Mouse (Mus musculus) fat pad, adult 2 months (tissue): ENCODE measurements around the gene Gtf2h1.

Experiments
- DNase-seq: peaks from one replicate; pipeline ENCODE4 v3.0.0-alpha.2; 2011; ENCODE audit warnings: low read depth, low spot score; ENCODE audit errors: extremely low read depth

The Gtf2h1 gene

DNA sequence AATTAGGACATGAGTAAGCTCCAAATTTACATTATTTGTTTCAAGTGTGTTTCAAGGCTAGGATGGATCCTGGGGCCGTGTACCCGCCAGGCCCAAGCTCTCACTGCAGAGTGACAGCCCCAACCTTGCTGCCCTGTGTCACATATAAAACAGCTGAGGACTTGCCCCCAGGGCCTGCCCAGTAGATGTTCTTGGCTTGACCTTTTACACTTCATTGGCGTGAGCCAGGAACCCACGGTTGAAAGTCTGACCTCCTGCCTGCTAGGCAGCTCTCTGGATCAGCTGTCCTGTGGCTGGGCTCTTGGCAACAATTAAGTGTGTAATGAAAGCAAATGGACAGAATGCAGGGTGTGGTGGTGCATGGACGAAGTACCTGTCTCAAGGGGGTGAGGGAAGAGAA is 53.4 kb downstream of the Gtf2h1 start:
- DNase-seq, result no peak

- no peak for DNase-seq
These were observed 55.1 kb downstream of the Gtf2h1 start for GRCm38 (mm10) chr7:46851026-46851425.

DNA sequence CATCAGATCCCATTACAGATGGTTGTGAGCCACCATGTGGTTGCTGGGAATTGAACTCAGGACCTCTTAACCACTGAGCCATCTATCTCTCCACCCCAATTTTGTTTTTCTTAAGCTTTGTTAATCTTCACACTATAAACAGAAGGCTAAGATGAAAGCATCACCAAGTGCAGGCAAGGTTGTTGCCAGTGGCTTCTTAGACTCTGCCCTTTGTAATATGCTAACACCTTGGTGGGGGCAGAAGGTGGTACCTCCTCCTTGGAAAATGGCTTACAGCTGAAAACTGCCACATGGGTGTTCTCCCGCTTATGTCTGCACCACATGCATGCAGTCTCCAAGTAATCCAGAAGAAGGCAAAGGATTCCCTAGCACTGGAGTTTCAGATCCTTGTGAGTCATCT is 56.8 kb downstream of the Gtf2h1 start:
- no peak for DNase-seq

DNA sequence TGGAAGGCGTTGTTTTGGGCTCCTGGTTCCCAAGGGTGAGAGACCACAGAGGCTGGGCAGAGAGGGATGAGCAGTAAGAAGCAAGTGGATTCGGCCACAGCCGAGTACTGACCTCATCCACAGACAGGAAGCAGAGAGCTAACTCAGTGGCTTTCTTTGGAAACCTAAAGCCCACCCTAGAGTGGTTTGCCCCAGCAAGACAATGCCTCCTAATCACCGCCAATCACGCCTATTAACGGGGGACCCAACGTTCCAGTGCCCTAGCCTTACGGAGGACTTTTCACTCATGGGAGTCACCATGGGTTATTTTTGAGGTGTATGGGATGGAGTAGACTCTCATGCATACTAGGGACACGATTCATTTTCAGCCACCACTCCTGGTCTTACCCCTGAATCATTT is 57.5 kb downstream of the Gtf2h1 start:
- no peak for DNase-seq

GRCm38 (mm10) chr7:46855866-46856560 is 60.1 kb downstream of the Gtf2h1 start:
- no peak for DNase-seq

DNA sequence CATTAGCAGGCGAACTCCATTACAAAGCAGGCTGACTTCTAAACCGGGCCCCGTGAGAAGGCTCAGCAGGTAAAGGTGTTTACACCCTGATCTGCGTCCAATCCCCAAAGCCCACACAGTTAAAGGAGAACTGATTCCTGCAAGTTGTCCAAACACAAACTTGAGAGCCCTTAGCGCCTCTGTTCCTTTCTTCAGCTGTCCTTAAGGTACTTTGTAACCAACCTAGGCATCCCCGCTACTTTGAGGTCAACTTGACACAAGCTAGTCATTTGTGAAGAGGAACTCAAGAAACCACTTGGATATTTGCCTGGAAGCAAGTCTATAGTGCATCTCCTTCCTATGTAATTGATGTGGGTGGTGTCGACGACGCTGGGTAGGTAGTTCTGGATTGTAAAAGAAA is 61.5 kb downstream of the Gtf2h1 start:
- DNase-seq, result no peak

- no peak for DNase-seq
These were observed 63.1 kb downstream of the Gtf2h1 start for GRCm38 (mm10) chr7:46859031-46859430.

GRCm38 (mm10) chr7:46860996-46861395 is 65.1 kb downstream of the Gtf2h1 start, which contains the start of gene Ldhc:
Gene Ldhc, plus strand, starts transcription at chr7:46861203.
- no peak for DNase-seq

DNA sequence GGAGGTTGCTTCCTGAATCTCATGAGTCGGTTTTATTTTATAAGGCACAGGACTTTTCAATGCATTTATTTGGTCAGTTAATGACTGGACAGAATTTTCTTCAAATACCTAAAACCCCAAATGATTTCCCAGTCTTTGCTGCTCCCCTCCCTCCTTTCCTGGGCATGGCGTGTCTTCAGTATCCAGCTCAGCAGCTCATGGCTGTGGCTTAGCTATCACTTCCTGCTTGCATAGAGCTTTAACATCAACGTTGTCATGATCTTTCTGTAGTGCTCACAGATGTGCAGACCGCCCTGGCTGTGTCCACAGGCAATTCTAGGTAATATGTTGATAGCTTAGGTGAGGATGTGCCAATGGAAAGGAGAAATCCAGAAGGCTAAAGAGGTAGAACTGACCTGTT is 76.1 kb downstream of the Gtf2h1 start:
- DNase-seq, result no peak
